Mouse (Mus musculus) mouse embryonic stem cell (cell line): ENCODE results near the gene Mylk2.

ENCODE experiments used
- in situ Hi-C, 2 experiments: fragments of 300-500 bp; cut with MboI; formaldehyde crosslinking; loops; 1 replicate in 1 of 2; 3 replicates in 1 of 2; pipeline ENCODE4 v1.14.3; 2019 to 2020; ENCODE audit warnings: low sequenced_read_pairs in 2 of 2, low pct_unique_long_range_greater_than_20kb in 1 of 2, mixed read lengths in 1 of 2; ENCODE audit not compliant: unreplicated experiment in 1 of 2

Mylk2 gene

GRCm38 (mm10) chr2:152909848-152910247 is 1.3 kb upstream of the Mylk2 start:
- in situ Hi-C loops = loop anchor here (10.0 kb wide), 3 partner anchors 135 to 235 kb away; no protein-coding TSS in a partner anchor

- in situ Hi-C loops = loop anchor here (10.0 kb wide), 3 partner anchors 133 to 233 kb away; no protein-coding TSS in a partner anchor
These were observed 280 bp downstream of the Mylk2 start for GRCm38 (mm10) chr2:152911432-152911831.

GRCm38 (mm10) chr2:152913471-152913870 is 2.3 kb downstream of the Mylk2 start:
- in situ Hi-C loops = loop anchor here (10.0 kb wide), 3 partner anchors 131 to 231 kb away; no protein-coding TSS in a partner anchor

GRCm38 (mm10) chr2:152914310-152915120 is 3.4 kb downstream of the Mylk2 start:
- in situ Hi-C loops = loop anchor here (5.0 to 10.0 kb wide), 4 partner anchors 130 to 230 kb away; no protein-coding TSS in a partner anchor

GRCm38 (mm10) chr2:152915453-152915852 is 4.3 kb downstream of the Mylk2 start:
- in situ Hi-C loops = loop anchor here (5.0 to 10.0 kb wide), 4 partner anchors 129 to 229 kb away; no protein-coding TSS in a partner anchor

- in situ Hi-C loops = loop anchor here (5.0 to 10.0 kb wide), 4 partner anchors 129 to 229 kb away; no protein-coding TSS in a partner anchor
These were observed 5.0 kb downstream of the Mylk2 start for GRCm38 (mm10) chr2:152916111-152916510.

GRCm38 (mm10) chr2:152917671-152918070 is 6.5 kb downstream of the Mylk2 start:
- in situ Hi-C loops = loop anchor here (5.0 to 10.0 kb wide), 4 partner anchors 127 to 227 kb away; no protein-coding TSS in a partner anchor

- in situ Hi-C loops = no loop called here
These were observed 11.2 kb downstream of the Mylk2 start for GRCm38 (mm10) chr2:152922376-152922775.

GRCm38 (mm10) chr2:152923621-152924020 is 12.5 kb downstream of the Mylk2 start:
- in situ Hi-C loops = no loop called here

GRCm38 (mm10) chr2:152924128-152924527 is 13.0 kb downstream of the Mylk2 start:
- in situ Hi-C loops = no loop called here

- in situ Hi-C loops = no loop called here
These were observed 13.4 kb downstream of the Mylk2 start for GRCm38 (mm10) chr2:152924543-152924942.

- in situ Hi-C loops = no loop called here
These were observed 14.2 kb downstream of the Mylk2 start for GRCm38 (mm10) chr2:152925189-152925872.

GRCm38 (mm10) chr2:152926896-152927295 is 15.7 kb downstream of the Mylk2 start:
- in situ Hi-C loops = no loop called here

- in situ Hi-C loops = no loop called here
These were observed 16.2 kb downstream of the Mylk2 start for GRCm38 (mm10) chr2:152927371-152927770.

GRCm38 (mm10) chr2:152928219-152928987 is 17.3 kb downstream of the Mylk2 start:
- in situ Hi-C loops = no loop called here

- in situ Hi-C loops = no loop called here
These were observed 17.8 kb downstream of the Mylk2 start for GRCm38 (mm10) chr2:152928988-152929370.

- in situ Hi-C loops = no loop called here
These were observed 19.1 kb downstream of the Mylk2 start for GRCm38 (mm10) chr2:152930276-152930675.

- in situ Hi-C loops = no loop called here
These were observed 20.5 kb downstream of the Mylk2 start for GRCm38 (mm10) chr2:152931456-152932160.
